Mouse (Mus musculus): ENCODE results near the gene Cdh20.
"Not testable (repeated sequence)": the region's sequence is repeated elsewhere in the genome, so short reads cannot be mapped to it uniquely, and the experiment has no call there.

Cdh20 gene

GRCm38 (mm10) chr1:104916507-104916906 lies 148.2 kb downstream of the Cdh20 start:
- no peak for DNase-seq (ENCODE audit: low read depth, low spot score)

GRCm38 (mm10) chr1:104917307-104917836 lies 149.0 kb downstream of the Cdh20 start:
- DNase-seq (ENCODE audit: low read depth, low spot score), result no peak

DNA sequence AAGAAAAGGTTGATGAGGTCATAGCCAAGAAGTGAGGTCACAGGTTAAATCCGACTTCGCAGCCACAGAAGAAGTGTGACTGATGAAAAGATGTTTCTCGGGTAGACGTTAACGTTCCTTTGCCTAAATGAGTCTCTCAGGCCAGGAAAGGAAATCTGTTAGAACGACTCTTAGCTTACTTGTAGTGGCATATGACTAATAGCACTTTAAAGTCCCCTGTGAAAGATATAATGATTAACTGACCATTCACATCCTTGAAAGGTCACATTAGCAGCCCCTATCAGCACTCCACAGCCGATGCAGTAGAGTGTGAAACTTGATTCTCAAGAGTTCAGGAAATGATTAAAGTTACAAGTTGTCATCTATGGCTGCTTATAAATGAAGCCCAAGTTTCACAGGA lies 164.7 kb downstream of the Cdh20 start:
- no peak for DNase-seq (ENCODE audit: low read depth, low spot score)

GRCm38 (mm10) chr1:104936966-104937365 lies 168.6 kb downstream of the Cdh20 start:
- no peak for DNase-seq (ENCODE audit: low read depth, low spot score)

GRCm38 (mm10) chr1:104939156-104939555 lies 170.8 kb downstream of the Cdh20 start:
- DNase-seq (ENCODE audit: low read depth, low spot score), result no peak

DNA sequence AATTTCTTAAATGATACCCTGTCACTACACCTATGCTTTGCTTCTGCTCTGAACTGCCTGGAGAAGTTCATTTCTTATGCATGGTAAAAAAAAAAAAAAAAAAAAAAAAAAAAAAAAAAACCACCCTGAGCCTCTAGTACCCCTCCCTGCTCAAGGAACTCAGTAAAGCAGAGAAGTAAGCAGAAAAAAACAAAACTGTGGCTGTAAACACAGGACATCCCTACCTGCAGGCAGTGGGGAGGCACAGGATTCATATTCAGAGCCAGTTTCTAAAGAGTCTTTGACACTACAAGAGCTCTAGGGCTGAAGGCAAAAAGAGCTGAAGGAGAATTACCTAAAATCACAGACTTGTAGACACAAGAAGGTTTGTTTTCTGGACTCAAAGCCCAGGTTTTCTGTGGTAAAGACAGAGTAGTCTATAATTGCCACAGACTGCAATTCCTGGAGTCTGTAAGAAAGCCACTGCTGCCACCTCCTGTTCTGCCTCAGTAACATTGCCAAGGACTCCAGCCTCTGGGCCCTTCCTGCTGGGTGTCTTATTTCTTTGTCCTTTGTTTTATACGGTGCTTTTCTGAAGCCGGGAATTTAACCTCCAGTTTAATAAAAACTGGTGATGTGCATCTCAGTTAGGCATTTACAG lies 176.3 kb downstream of the Cdh20 start:
- DNase-seq (ENCODE audit: low read depth, low spot score), result peak; percentile 84

DNA sequence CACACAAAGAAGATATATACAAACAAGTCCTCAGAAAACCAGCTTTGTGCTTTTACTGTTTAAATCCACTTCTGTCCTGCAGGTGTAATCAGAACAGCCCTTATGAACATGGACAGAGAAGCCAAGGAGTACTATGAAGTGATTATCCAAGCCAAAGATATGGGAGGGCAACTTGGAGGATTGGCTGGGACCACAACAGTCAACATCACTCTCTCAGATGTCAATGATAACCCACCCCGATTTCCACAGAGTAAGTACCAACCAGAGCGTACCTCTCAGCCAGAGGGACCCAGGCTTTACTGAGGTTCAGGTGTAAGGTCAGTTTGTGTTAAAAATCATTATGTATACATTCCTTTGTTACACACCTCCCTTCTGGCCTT lies 176.8 kb downstream of the Cdh20 start:
- no peak for DNase-seq (ENCODE audit: low read depth, low spot score)

DNA sequence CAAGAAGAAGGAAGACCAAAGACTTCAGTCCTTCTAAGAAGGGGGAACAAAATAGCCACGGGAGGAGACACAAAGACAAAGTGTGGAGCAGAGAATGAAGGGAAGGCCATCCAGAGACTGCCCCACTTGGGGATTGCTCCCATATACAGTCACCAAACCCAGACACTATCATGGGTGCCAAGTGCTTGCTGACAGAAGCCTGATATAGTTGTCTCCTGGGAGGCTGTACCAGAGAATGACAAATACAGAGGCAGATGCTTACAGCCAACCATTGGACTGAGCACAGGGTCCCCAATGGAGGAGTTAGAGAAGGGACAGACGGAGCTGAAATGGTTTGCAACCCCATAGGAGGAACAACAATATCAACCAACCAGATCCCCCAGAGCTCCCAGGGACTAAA lies 181.3 kb downstream of the Cdh20 start:
- not testable (repeated sequence) for DNase-seq (ENCODE audit: low read depth, low spot score)

DNA sequence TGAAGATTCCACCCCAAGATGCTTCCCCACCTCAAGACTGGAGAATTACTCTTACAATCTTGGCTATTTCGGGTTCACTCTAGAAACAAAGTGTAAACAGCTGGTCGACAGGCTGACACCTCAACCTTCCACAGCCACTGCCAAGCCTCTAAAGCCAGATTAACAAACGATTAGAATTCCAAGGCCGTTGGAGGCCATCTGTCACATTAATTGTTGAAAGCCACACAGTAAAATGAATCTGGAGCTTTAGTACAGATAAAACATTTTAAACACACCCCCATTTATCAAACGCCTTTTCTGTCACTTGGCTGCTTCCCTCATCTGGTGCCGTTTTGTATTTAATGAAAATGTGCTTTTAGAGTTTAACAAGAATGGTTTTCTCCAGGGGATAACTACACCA lies 188.7 kb downstream of the Cdh20 start:
- DNase-seq (ENCODE audit: low read depth, low spot score), result peak; percentile 79

DNA sequence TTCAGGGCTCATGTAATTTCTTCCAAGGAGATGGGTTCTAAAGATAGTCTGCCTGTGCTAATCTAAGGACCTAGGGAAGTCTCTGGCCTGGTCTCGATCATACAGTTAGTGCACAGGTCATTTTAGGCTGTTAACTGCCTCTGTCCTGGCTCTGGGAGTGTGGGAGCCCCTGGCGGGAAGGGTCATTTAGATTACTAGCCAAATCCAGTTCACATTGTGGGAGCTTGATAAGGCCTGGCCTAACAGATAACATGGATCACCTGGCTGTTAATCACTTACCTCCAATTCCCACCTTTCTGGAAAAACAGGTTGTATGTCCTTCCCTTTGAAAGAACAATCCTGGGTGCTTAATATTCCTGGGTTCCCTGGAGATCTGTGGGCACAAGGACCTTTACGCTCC lies 193.3 kb downstream of the Cdh20 start:
- DNase-seq (ENCODE audit: low read depth, low spot score), result no peak

GRCm38 (mm10) chr1:104962257-104962656 lies 193.9 kb downstream of the Cdh20 start:
- no peak for DNase-seq (ENCODE audit: low read depth, low spot score)

GRCm38 (mm10) chr1:104979068-104979467 lies 210.7 kb downstream of the Cdh20 start:
- peak; percentile 70 for DNase-seq (ENCODE audit: low read depth, low spot score)

DNA sequence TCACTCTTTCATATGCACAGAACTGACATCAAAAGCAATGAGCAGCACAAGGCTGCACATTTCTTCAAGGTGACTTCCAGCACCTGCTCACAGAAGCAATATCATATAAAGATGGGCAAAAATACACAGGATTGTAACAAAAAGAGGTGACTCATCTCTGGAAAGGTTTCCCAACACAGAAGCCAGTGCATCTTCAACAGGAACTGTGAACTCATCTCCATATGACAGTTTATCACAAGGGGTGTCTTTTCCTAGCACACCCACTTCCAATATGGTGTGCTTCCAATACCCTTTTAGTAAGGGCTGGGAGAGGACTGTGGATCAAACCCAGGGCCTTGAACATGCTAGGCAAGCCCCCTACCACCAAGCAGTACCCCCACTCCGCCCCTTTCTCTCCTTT lies 211.9 kb downstream of the Cdh20 start:
- peak; percentile 61 for DNase-seq (ENCODE audit: low read depth, low spot score)

- peak; percentile 94 for DNase-seq (ENCODE audit: low read depth, low spot score)
These were observed 218.1 kb downstream of the Cdh20 start for GRCm38 (mm10) chr1:104986222-104986973.

GRCm38 (mm10) chr1:104987526-104987925 lies 219.2 kb downstream of the Cdh20 start:
- DNase-seq (ENCODE audit: low read depth, low spot score), result no peak

DNA sequence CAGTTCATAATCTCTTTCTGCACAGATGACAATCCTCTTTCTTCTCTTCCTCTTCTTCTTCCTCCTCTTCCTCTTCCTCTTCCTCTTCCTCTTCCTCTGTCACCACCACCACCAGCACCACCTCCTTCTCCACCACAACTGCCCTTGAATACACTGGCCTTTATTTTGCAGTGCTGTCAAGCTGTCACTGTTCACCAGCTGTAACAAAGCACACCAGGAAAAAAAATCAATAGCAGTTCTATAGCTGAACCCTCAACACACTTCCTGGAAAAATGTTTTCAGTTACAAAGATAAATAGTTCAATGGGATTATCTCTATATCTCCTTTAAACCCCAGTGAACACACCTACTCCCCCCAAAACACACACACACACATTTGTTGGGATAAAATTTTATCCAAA lies 224.1 kb downstream of the Cdh20 start:
- DNase-seq (ENCODE audit: low read depth, low spot score), result no peak

DNA sequence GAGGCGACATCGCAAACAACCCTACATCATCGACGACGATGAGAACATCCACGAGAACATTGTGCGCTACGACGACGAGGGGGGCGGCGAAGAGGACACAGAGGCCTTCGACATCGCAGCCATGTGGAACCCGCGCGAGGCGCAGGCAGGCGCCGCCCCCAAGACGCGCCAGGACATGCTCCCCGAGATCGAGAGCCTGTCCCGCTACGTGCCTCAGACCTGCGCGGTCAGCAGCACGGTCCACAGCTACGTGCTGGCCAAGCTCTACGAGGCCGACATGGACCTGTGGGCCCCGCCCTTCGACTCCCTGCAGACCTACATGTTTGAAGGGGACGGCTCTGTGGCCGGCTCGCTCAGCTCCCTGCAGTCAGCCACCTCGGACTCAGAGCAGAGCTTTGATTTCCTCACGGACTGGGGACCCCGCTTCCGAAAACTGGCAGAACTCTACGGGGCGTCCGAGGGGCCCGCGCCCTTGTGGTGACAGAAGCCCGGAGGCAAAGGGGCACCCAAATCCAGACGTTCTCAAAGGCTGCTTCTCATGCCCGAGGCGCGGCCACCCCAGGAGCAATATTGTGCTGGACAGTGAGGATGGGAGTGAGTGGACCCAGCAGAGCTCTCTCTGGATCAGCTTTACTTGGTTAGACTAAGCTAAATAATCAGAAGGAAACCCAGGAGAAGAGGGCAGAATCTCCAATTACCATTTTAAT lies 225.7 kb downstream of the Cdh20 start:
- DNase-seq (ENCODE audit: low read depth, low spot score), result no peak

DNA sequence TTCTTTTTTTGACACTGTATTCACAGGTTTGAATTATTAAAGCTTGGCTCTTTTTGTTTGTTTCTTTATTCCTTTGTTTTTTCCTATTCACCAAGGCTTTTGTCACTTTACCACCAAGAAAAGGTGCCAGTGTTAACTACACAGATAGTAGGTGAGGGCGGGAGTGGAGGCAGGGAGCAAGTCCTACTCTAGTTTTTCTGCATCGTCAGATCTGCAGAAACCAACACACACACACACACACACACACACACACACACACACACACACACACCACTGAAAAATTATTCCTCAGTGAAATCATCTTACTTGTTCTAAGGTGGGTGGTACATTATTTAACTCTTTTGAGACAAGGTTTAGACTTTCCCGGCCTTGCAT lies 226.3 kb downstream of the Cdh20 start:
- no peak for DNase-seq (ENCODE audit: low read depth, low spot score)

DNA sequence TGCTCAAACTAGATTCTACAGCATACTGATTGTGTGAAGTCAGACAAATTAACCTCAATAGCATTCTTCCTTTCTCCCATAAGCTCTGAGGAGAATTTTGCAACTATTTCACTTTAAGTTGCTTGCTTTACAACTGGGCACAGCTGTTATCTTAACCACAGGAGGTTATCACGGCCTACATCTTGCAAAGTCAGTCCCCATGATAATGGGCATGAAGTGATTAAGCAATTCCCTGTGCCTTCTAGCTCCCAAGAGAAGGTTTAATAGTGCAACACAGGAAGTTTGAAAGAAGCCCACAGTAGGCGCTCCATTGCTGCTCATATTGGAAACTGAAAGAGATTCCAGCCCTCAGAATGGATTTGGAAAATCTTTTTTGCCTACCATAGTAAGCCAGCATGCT lies 229.5 kb downstream of the Cdh20 start:
- DNase-seq (ENCODE audit: low read depth, low spot score), result no peak

DNA sequence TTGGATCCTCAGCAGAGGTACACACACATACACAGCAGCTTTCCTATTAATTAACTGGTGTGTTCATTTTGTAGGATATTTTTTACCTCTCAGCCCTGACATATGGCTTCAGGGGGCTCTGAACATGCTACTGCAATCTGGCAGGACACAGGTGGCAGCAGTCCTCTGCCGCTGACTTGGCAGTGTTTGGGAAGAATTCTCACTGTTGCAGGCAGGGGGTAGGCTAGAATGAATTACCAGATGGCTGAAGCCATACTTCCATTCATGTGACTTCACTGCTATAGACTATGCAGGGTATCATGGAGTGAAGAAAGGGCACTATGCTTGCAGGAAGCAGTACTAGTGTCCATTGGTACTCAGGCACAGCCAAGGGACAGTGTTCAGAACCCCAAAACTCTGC lies 233.8 kb downstream of the Cdh20 start:
- DNase-seq (ENCODE audit: low read depth, low spot score), result peak; percentile 97

DNA sequence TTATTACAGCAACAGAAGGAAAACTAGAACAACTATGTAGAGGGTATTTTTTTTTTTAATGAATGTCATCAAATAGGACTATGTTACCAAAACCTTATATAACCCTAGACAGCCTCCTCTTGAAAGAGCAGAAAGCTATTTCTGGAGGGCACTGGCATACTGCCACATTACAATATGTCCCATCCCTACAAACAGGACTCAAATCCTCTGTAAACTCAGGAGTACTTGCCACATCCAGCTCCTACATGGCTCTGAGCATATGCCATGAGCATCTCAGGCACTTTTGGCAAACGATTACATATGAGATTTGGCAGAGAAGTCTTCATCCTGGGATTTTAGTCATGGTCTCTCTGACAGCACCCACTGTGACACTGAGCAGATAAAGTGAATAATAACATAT lies 235.5 kb downstream of the Cdh20 start:
- DNase-seq (ENCODE audit: low read depth, low spot score), result peak; percentile 94

DNA sequence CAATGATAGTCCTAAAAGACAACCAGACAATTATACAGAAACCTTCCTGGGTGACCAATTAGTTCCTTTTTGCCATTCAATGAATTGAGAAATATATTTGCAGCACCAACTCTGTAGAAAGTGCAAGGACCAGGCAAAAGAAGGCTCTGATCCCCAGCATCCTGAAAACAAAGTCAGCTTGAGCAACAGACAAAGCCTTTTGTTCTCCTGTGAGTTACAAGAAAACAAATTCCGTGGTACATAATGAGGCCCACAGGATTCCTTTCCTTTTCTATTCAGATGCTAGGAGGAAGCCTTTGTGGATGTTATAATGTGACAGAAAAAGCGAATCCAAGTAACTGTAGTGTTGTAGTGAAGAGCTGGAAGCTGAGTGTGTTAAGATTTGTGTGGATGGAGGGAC lies 244.3 kb downstream of the Cdh20 start:
- peak; percentile 47 for DNase-seq (ENCODE audit: low read depth, low spot score)

DNA sequence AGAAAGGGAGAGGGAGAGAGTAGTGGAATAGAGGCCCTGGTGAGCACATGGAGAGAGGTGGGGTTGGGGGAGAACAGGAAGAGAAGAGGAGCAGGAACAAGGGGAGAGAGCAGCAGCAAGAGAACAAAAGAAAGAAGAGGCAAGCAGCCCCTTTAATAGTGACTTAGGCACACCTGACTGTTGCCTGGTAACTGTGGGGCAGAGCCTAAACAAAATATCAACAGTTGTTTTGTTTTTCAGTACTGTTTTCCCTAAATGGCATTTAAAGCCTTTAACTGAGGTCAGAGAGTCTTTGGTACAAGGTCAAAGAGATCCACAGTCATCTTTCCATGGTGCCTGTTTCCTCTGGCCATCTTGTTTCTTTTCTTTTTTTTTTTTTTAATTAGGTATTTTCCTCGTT lies 245.0 kb downstream of the Cdh20 start:
- DNase-seq (ENCODE audit: low read depth, low spot score), result no peak
